Mouse (Mus musculus): ENCODE measurements around the gene Gtf2a1.

- TF ChIP-seq CTCF (IDR thresholded peaks at IDR 0.05; ENCODE audit: low read depth, low read length), result no peak
- no peak for TF ChIP-seq POLR2A (IDR thresholded peaks at IDR 0.05; ENCODE audit: borderline replicate concordance, low read depth, low read length)
These were observed 7.8 kb downstream of the Gtf2a1 start for GRCm38 (mm10) chr12:91582362-91583002.
